In genomic region chr5:49848680-49849079, GRCm38 (mm10) we compare ENCODE assay signal across 24 mouse cellular contexts.
DNase-seq lines count a peak whose midpoint lies in the region; ATAC-seq and TF ChIP-seq lines count a peak whose summit lies in the region.
"Had no signal": no experiment of that assay in that cellular context is flagged by ENCODE, and none has a peak within 500 bp of the region (broad histone marks: within the 10 kb centered on the region; RNA-seq: fewer than 3 reads in every experiment).

No protein-coding gene starts in this region.

- DNase-seq in forebrain, embryonic 11.5 days (ENCODE audit: low spot score), result no peak
- DNase-seq in midbrain, postnatal 0 days (ENCODE audit: low spot score), result peak; percentile 2
- DNase-seq in brain, adult 2 months (ENCODE audit: low read depth, low spot score), result peak; percentile 25
- no peak for DNase-seq in retina, postnatal 1 day
- DNase-seq: adrenal gland, postnatal 14 days; B cell, adult 2 months; gastrocnemius, postnatal 25 days; heart, adult 11 months; heart, postnatal 36 days; kidney, adult 18-20 months; kidney, postnatal 25 days; liver; lung, adult 2 months; lung, postnatal 10 days had no signal

- H3K4me1 ChIP-seq in forebrain, embryonic 16.5 days (replicated peaks; ENCODE audit: control insufficient read depth, insufficient read depth, low read length), result no peaks in the 10 kb centered on the region
- H3K4me1 ChIP-seq in forebrain, embryonic 11.5 days (replicated peaks; ENCODE audit: control insufficient read depth, insufficient read depth, low read length), result no peaks in the 10 kb centered on the region
- no peaks in the 10 kb centered on the region for H3K4me1 ChIP-seq in midbrain, postnatal 0 days (ENCODE audit: insufficient read depth, low read length)
- H3K4me1 ChIP-seq in midbrain, embryonic 16.5 days (ENCODE audit: control insufficient read depth, insufficient read depth, low read length), result no peaks in the 10 kb centered on the region
- H3K4me1 ChIP-seq: embryonic facial prominence, embryonic 10.5 days; embryonic facial prominence, embryonic 15.5 days; heart, embryonic 10.5 days; heart, embryonic 15.5 days; kidney, embryonic 15.5 days; midbrain, embryonic 13.5 days had no signal

- no peaks in the 10 kb centered on the region for H3K9me3 ChIP-seq in forebrain, embryonic 16.5 days (ENCODE audit: control insufficient read depth, low read length)
- no peaks in the 10 kb centered on the region for H3K9me3 ChIP-seq in forebrain, embryonic 11.5 days (ENCODE audit: control insufficient read depth, low read length)
- no peaks in the 10 kb centered on the region for H3K9me3 ChIP-seq in midbrain, postnatal 0 days (ENCODE audit: low read length)
- H3K9me3 ChIP-seq in midbrain, embryonic 16.5 days (replicated peaks; ENCODE audit: control insufficient read depth, low read length, poor library complexity, severe bottlenecking), result no peaks in the 10 kb centered on the region
- H3K9me3 ChIP-seq: embryonic facial prominence, embryonic 10.5 days; embryonic facial prominence, embryonic 15.5 days; heart, embryonic 10.5 days; heart, embryonic 15.5 days; kidney, embryonic 15.5 days; midbrain, embryonic 13.5 days had no signal

- 43% methylated on average over 5 of the region's 5 CpGs for WGBS in forebrain, embryonic 16.5 days
- WGBS in forebrain, embryonic 11.5 days, result 72% methylated on average over 5 of the region's 5 CpGs
- WGBS in midbrain, postnatal 0 days, result 54% methylated on average over 5 of the region's 5 CpGs
- WGBS in midbrain, embryonic 16.5 days, result 55% methylated on average over 5 of the region's 5 CpGs

- H3K27me3 ChIP-seq in forebrain, embryonic 16.5 days (replicated peaks; ENCODE audit: control insufficient read depth, insufficient read depth, low read length), result no peaks in the 10 kb centered on the region
- H3K27me3 ChIP-seq in forebrain, embryonic 11.5 days (ENCODE audit: control insufficient read depth, insufficient read depth, low read length), result no peaks in the 10 kb centered on the region
- H3K27me3 ChIP-seq in midbrain, postnatal 0 days (ENCODE audit: insufficient read depth, low read length), result no peaks in the 10 kb centered on the region
- H3K27me3 ChIP-seq in midbrain, embryonic 16.5 days (ENCODE audit: control insufficient read depth, insufficient read depth, low read depth, low read length), result no peaks in the 10 kb centered on the region
- H3K27me3 ChIP-seq: embryonic facial prominence, embryonic 15.5 days; heart, embryonic 15.5 days; kidney, embryonic 15.5 days; midbrain, embryonic 13.5 days had no signal

- peak; percentile 58; the same call in 1 of the 2 replicates for ATAC-seq in forebrain, embryonic 16.5 days
- ATAC-seq in forebrain, embryonic 11.5 days (replicated peaks; ENCODE audit: low FRiP score), result no peak
- no peak for ATAC-seq in midbrain, postnatal 0 days (ENCODE audit: low FRiP score)
- no peak for ATAC-seq in midbrain, embryonic 16.5 days
- ATAC-seq: midbrain, embryonic 13.5 days had no signal

- no peak overlapping the region for H3K4me3 ChIP-seq in forebrain, embryonic 16.5 days (replicated peaks; ENCODE audit: low read length)
- H3K4me3 ChIP-seq in forebrain, embryonic 11.5 days (ENCODE audit: low read depth, low read length), result no peak overlapping the region
- H3K4me3 ChIP-seq in midbrain, postnatal 0 days (ENCODE audit: low read depth, low read length), result no peak overlapping the region
- no peak overlapping the region for H3K4me3 ChIP-seq in midbrain, embryonic 16.5 days (ENCODE audit: low read depth, low read length)
- H3K4me3 ChIP-seq: embryonic facial prominence, embryonic 10.5 days; embryonic facial prominence, embryonic 15.5 days; heart, embryonic 10.5 days; heart, embryonic 15.5 days; kidney, embryonic 15.5 days; midbrain, embryonic 13.5 days had no signal

- no peak overlapping the region for H3K27ac ChIP-seq in forebrain, embryonic 16.5 days (ENCODE audit: low read length)
- no peak overlapping the region for H3K27ac ChIP-seq in forebrain, embryonic 11.5 days (ENCODE audit: low read depth, low read length)
- no peak overlapping the region for H3K27ac ChIP-seq in midbrain, postnatal 0 days (ENCODE audit: low read depth, low read length)
- H3K27ac ChIP-seq in midbrain, embryonic 16.5 days (ENCODE audit: low read length), result no peak overlapping the region
- H3K27ac ChIP-seq: embryonic facial prominence, embryonic 10.5 days; embryonic facial prominence, embryonic 15.5 days; heart, embryonic 10.5 days; heart, embryonic 15.5 days; kidney, embryonic 15.5 days; liver, embryonic 14.5 days; macrophage; midbrain, embryonic 13.5 days had no signal

- TF ChIP-seq CTCF in midbrain, postnatal 0 days (IDR thresholded peaks at IDR 0.05), result no peak

- no peak overlapping the region for H3K4me2 ChIP-seq in forebrain, embryonic 16.5 days (ENCODE audit: low read length)
- no peak overlapping the region for H3K4me2 ChIP-seq in forebrain, embryonic 11.5 days (ENCODE audit: low read depth, low read length, severe bottlenecking)
- H3K4me2 ChIP-seq in midbrain, postnatal 0 days (ENCODE audit: low read depth, low read length, poor library complexity, severe bottlenecking), result no peak overlapping the region
- H3K4me2 ChIP-seq in midbrain, embryonic 16.5 days (ENCODE audit: low read length), result no peak overlapping the region
- H3K4me2 ChIP-seq: embryonic facial prominence, embryonic 15.5 days; heart, embryonic 15.5 days; kidney, embryonic 15.5 days; midbrain, embryonic 13.5 days had no signal

- no peaks in the 10 kb centered on the region for H3K36me3 ChIP-seq in forebrain, embryonic 16.5 days (ENCODE audit: control insufficient read depth, insufficient read depth)
- no peaks in the 10 kb centered on the region for H3K36me3 ChIP-seq in forebrain, embryonic 11.5 days (ENCODE audit: control insufficient read depth, insufficient read depth, low read length)
- no peaks in the 10 kb centered on the region for H3K36me3 ChIP-seq in midbrain, postnatal 0 days (ENCODE audit: insufficient read depth, low read length)
- H3K36me3 ChIP-seq in midbrain, embryonic 16.5 days (ENCODE audit: control insufficient read depth, insufficient read depth, low read length), result no peaks in the 10 kb centered on the region
- H3K36me3 ChIP-seq: embryonic facial prominence, embryonic 10.5 days; embryonic facial prominence, embryonic 15.5 days; heart, embryonic 10.5 days; heart, embryonic 15.5 days; kidney, embryonic 15.5 days; midbrain, embryonic 13.5 days had no signal

- H3K9ac ChIP-seq in forebrain, embryonic 16.5 days (replicated peaks; ENCODE audit: low read depth, low read length), result no peak overlapping the region
- no peak overlapping the region for H3K9ac ChIP-seq in forebrain, embryonic 11.5 days (ENCODE audit: low read length)
- no peak overlapping the region for H3K9ac ChIP-seq in midbrain, postnatal 0 days (replicated peaks; ENCODE audit: low read length, poor library complexity, severe bottlenecking)
- H3K9ac ChIP-seq in midbrain, embryonic 16.5 days (ENCODE audit: low read depth, low read length), result no peak overlapping the region
- H3K9ac ChIP-seq: embryonic facial prominence, embryonic 15.5 days; heart, embryonic 15.5 days; kidney, embryonic 15.5 days; liver, embryonic 14.5 days; midbrain, embryonic 13.5 days had no signal

Comparison
In these comparisons a context has a peak if more than half of its experiments do, and no peak if none do; other contexts are left out.
1. DNase-seq: peak in midbrain, postnatal 0 days (single experiment) and brain, adult 2 months (single experiment); none in forebrain, embryonic 11.5 days (single experiment) and retina, postnatal 1 day (single experiment).